Mouse (Mus musculus): ENCODE data around the gene Abhd2. TPM values are rescaled to one million over a fixed set of nuclear protein-coding genes. Genes with fewer than 3 reads are reported as not detected.

Gene Abhd2
- total RNA-seq, 2 experiments from 2014 or later = 33.3 to 55.3 TPM

- no peak for ATAC-seq (replicated peaks; ENCODE audit: poor library complexity, severe bottlenecking)
Measured at GRCm38 (mm10) chr7:79400296-79400695, 127.3 kb downstream of the Abhd2 start.

GRCm38 (mm10) chr7:79414449-79415375 is 141.7 kb downstream of the Abhd2 start:
- ATAC-seq (replicated peaks; ENCODE audit: poor library complexity, severe bottlenecking) = no peak

Other genes with a start within 250 kb of the Abhd2 start
- gene Acan, start 219.7 kb upstream of the Abhd2 start, total RNA-seq (2014; fragmentation: Nextera tagmentation) = not detected in 2 replicates
- not detected in 2 replicates for gene Acan, start 219.7 kb upstream of the Abhd2 start, total RNA-seq (2017)
- not detected in 2 replicates for gene Hapln3, start 142.2 kb upstream of the Abhd2 start, total RNA-seq (2014; fragmentation: Nextera tagmentation)
- gene Hapln3, start 142.2 kb upstream of the Abhd2 start, total RNA-seq (2017) = not detected in 2 replicates
- gene Mfge8, start 124.1 kb upstream of the Abhd2 start, total RNA-seq (2014; fragmentation: Nextera tagmentation) = 10.8 and 19.2 TPM in 2 replicates
- gene Mfge8, start 124.1 kb upstream of the Abhd2 start, total RNA-seq (2017) = 10.5 and 12.3 TPM in 2 replicates
- gene Rlbp1, start 113.8 kb downstream of the Abhd2 start, total RNA-seq (2014; fragmentation: Nextera tagmentation) = not detected in 2 replicates
- gene Rlbp1, start 113.8 kb downstream of the Abhd2 start, total RNA-seq (2017) = not detected in 2 replicates
- 17.8 and 29.7 TPM in 2 replicates for gene Fanci, start 118.7 kb downstream of the Abhd2 start, total RNA-seq (2014; fragmentation: Nextera tagmentation)
- 22.8 and 24.0 TPM in 2 replicates for gene Fanci, start 118.7 kb downstream of the Abhd2 start, total RNA-seq (2017)
- gene Polg, start 193.2 kb downstream of the Abhd2 start, total RNA-seq (2014; fragmentation: Nextera tagmentation) = 27.1 and 34.9 TPM in 2 replicates
- gene Polg, start 193.2 kb downstream of the Abhd2 start, total RNA-seq (2017) = 40.5 and 61.0 TPM in 2 replicates